Mouse (Mus musculus): Measurements from ENCODE around the gene Trpm5.

GRCm38 (mm10) chr7:143062704-143063103, 31.7 kb downstream of the Trpm5 start:
- TF ChIP-seq CTCF (IDR thresholded peaks at IDR 0.05; ENCODE audit: extremely low read depth, insufficient read length, insufficient replicate concordance, low read depth, low read length) = no peak
- no peak for TF ChIP-seq POLR2A (IDR thresholded peaks at IDR 0.05; ENCODE audit: low read depth, low read length)

All from small intestine, adult 2 months (tissue).